Mouse (Mus musculus) mouse embryonic stem cell (cell line): ENCODE measurements at regions not wholly inside any gene's neighbourhood (a gene's known extent, or its start where the extent isn't known, plus 50 kb on each side); places are given as distances from the start of the nearest gene placed in this dataset.

Experiments
- in situ Hi-C, 2 experiments: fragments of 300-500 bp; cut with MboI; formaldehyde crosslinking; loops; 1 replicate in 1 of 2; 3 replicates in 1 of 2; pipeline ENCODE4 v1.14.3; 2019 to 2020; ENCODE audit warnings: low sequenced_read_pairs in 2 of 2, low pct_unique_long_range_greater_than_20kb in 1 of 2, mixed read lengths in 1 of 2; ENCODE audit not compliant: unreplicated experiment in 1 of 2

GRCm38 (mm10) chr1:73244016-73244415, 228.3 kb upstream of the Tnp1 start:
- in situ Hi-C loops: no loop called here

DNA sequence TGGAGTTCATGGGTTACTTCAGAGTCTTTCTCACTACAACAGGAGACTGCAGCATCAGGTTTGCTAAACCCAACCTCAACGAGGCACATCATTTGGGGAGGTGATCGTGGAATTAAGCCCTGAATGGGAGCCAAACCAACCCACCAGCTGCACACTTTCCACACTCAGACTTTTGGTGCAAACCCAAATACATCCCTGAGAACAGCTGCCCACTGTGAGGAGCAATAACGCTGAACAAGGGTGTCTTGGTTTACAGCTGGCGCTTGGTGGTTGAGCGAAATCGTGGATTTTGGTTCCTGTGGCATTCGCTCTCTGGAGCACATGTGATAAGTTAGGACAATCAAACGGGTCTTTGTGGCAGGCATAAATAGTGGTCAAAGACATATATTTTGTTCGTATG, 226.6 kb upstream of the Tnp1 start:
- in situ Hi-C loops: no loop called here

DNA sequence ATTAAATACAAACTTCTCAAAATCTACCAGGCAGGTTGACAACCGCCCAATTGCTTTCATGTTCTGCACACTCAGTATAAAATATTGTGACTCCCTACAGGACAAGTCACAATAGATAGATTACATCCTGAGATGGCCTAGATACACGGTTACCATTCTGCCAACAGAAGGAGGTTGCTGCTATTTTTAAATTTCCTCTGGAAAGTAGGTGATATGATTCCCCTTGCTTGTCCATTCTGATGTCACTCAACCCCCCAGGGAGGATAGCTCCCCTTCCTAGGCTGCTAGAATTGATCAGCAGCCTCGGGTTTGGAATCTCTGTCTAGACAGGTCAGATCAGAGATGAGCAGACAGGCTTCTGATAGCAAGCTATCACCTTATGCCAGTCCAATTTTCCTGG, 221.2 kb upstream of the Tnp1 start:
- in situ Hi-C loops: no loop called here

GRCm38 (mm10) chr1:73233636-73234035, 217.9 kb upstream of the Tnp1 start:
- in situ Hi-C loops: no loop called here

- in situ Hi-C loops: no loop called here
These were observed 217.3 kb upstream of the Tnp1 start for GRCm38 (mm10) chr1:73233041-73233440.

- in situ Hi-C loops: no loop called here
These were observed 214.9 kb upstream of the Tnp1 start for GRCm38 (mm10) chr1:73230611-73231010.

DNA sequence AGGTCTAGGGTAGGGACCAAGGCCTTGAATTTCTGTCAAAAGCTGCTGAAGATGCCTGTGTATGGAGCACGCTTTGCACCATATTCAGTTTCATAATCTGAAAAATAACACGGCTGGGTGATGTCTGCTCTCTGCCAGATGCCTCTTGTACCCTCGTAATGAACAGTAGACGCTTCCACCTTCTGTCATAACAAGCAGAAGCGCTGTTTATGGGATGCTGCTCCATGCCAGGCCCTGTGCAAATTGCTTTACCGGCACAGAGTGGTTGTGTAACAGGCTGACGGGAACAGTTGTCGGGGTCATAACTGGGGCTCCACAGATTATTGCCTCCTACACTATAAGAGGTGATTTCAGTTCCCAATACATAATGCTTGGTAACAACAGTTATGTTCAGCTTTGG, 211.5 kb upstream of the Tnp1 start:
- in situ Hi-C loops: no loop called here

DNA sequence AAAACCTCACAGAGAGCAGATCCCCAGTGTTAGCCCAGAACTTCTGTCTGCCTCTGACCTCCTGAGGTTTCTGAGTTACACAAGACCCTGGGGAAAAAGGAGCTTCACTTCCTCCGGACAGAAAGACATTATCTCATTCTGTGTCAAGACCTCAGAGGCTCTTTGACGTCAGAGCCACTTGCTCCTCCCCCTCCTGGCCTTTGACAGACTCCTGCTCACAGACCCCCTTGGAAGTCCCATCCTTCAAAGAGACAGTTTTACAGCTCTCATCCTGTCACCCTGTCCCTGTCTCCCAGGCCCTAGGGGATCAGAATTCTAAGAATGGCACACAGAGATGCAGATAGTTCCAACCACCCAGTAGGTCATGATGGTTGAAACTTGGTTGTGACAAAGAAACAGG, 206.2 kb upstream of the Tnp1 start:
- in situ Hi-C loops: no loop called here

GRCm38 (mm10) chr1:73214305-73214946, 198.7 kb upstream of the Tnp1 start:
- in situ Hi-C loops: no loop called here

GRCm38 (mm10) chr1:73207421-73207820, 191.7 kb upstream of the Tnp1 start:
- in situ Hi-C loops: no loop called here

DNA sequence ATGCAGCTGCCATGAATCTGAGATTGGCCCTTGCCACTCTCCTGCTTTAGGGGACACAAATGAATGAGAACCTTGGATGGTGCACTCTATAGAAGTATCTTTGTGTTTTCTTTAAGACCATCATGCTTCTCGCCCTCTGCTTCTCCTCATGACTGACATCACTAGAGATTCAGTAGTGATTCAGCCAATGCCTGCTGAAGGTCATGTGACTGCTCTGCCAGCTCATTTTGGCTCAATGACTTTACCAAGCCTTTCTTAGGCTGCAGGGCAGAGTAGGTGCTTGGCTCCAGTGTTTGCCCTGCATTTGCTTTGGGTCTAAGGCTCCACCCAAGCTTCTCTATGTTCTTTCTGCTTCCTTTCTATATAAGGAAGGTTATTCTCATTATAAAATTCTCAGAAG, 190.1 kb upstream of the Tnp1 start:
- in situ Hi-C loops: no loop called here

DNA sequence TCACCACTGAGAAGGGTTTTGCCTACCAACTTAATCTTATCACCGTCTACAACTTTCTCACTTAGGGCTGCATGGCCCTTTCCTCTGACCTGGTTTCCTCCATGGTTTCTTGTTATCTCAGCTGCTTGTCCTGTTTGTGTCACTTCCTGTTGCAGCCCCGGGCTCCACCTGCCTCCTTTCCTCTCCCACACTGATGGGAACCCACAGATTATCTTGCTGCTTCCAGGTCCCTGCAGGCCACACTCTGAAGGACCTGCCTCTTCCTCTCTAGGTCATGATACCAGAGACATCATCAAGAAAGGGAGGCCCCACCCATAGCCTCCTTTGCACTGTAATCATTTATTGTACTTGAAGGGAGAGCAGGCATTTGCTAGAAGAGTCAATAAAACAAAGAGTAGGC, 184.4 kb upstream of the Tnp1 start:
- in situ Hi-C loops: no loop called here

GRCm38 (mm10) chr1:73190832-73191231, 175.1 kb upstream of the Tnp1 start:
- in situ Hi-C loops: no loop called here

DNA sequence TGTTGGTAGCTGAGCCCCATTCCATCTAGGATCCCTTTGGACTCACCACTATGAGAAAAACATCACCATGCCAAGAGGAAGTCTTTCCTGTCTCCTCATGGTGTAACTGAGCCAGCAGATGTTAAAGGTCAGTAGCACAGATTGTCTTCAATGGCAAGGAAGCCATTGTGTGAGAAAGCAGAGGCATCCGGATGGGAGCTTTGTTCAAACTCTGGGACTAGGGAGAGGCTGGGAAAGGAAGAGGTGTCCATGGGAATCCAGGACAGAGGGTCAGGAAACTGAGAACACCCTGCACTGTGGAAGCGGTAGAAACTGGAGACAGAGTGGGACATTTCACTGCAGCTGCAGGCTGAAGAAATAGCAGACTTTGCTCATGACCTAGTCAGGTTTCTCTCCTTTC, 173.1 kb upstream of the Tnp1 start:
- in situ Hi-C loops: no loop called here

GRCm38 (mm10) chr1:73184477-73184876, 168.8 kb upstream of the Tnp1 start:
- in situ Hi-C loops: no loop called here

- in situ Hi-C loops: no loop called here
These were observed 163.1 kb upstream of the Tnp1 start for GRCm38 (mm10) chr1:73178810-73179209.

DNA sequence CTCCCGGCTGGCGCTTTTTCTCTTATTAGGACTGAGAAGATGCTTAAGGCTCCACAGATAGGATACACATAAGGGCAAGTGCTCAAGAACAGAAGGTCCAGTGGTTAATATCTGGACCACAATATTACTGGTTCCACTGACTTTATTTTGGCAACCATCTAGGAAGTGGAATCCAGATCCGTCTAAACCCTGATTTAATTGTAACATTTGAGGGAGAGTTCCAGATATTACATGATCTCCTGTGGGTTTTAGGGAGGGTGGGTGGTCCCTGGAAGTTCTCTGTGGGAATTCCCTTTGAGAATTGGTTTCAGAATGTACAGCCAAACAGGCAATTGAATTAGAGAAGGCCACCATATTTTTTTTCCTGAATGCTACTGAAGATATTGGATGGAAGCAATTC, 161.4 kb upstream of the Tnp1 start:
- in situ Hi-C loops: no loop called here

GRCm38 (mm10) chr1:73170668-73171008, 154.9 kb upstream of the Tnp1 start:
- in situ Hi-C loops: no loop called here

DNA sequence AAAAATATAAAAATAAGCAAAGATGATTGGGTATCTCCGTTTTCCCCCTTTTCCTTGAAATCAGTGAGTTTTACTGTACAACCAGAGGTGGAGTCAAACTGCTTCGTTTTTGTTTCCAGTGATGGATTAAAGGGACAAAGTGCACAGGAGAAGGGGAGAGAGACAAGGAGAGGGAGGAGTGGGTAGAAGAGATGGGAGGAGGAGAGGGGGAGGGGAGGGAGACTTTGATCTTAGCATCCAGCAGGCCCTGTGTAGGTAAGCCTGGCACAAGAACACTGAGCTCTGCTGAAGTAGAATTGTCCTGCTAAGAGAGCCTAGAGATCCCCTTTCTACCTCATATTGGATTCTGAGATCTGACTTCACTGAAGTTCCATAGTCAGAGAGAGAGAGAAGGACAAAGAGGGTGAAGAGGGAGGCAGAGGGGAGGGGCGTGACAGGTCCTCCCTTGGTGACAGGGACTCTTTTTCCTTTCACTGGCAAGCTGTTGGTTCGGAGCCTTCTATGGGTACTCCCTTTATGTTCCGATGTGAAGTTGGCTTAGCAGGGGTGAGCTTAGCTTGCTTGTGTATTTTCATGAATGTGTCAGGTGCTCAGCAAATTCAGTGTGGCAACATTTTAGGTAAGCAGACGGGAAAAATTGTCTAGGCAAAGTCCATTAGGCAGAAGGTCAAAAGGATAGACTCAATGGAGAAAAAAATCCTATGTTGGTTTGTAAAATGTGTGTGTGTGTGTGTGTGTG, 154.4 kb upstream of the Tnp1 start:
- in situ Hi-C loops: no loop called here

- in situ Hi-C loops: no loop called here
These were observed 153.6 kb upstream of the Tnp1 start for GRCm38 (mm10) chr1:73169077-73169869.
